Mouse (Mus musculus) forebrain, embryonic 10.5 days (tissue): ENCODE measurements around the gene Fnip1. TPM values are rescaled to one million over a fixed set of nuclear protein-coding genes. Genes with fewer than 3 reads are reported as not detected.
A peak's percentile ranks its signal among the peaks of the same experiment; 100 is the strongest.
"Not testable (repeated sequence)": the region's sequence is repeated elsewhere in the genome, so short reads cannot be mapped to it uniquely, and the experiment has no call there.

Source experiments
- DNase-seq: peaks from one replicate; pipeline ENCODE4 v3.0.0-alpha.2; 2017; ENCODE audit warnings: low spot score; ENCODE audit errors: extremely low spot score
- H3K27ac ChIP-seq: fragments of 300-500 bp; sonication (generic); 2 replicates; pipeline ENCODE4 v1.5.1; 2016; ENCODE audit warnings: mild to moderate bottlenecking
- H3K27me3 ChIP-seq: fragments of 300-500 bp; sonication (generic); 2 replicates; pipeline ENCODE4 v1.6.1; 2016; ENCODE audit warnings: mild to moderate bottlenecking; ENCODE audit not compliant: poor library complexity, severe bottlenecking
- H3K36me3 ChIP-seq: fragments of 300-500 bp; sonication (generic); replicated peaks from 2 replicates; pipeline ENCODE4 v1.6.1; 2016; ENCODE audit warnings: mild to moderate bottlenecking, moderate library complexity
- H3K4me1 ChIP-seq: fragments of 300-500 bp; sonication (generic); 2 replicates; pipeline ENCODE4 v1.6.1; 2016
- H3K4me3 ChIP-seq: fragments of 300-500 bp; sonication (generic); 2 replicates; pipeline ENCODE4 v1.5.1; 2016; ENCODE audit warnings: mild to moderate bottlenecking, moderate library complexity
- H3K9me3 ChIP-seq: fragments of 300-500 bp; sonication (generic); 2 replicates; pipeline ENCODE4 v1.6.1; 2016; ENCODE audit warnings: mild to moderate bottlenecking, moderate library complexity
- WGBS: fragments of 180-500 bp; shearing (Covaris S2); methylation state at CpG from one replicate; pipeline ENCODE4 v1.1.7; 2016; 5-methylcytosine and 5-hydroxymethylcytosine counted together
- polyA plus RNA-seq: library from polyadenylated mRNA; unstranded; fragments of >200 nt; fragmentation: Nextera tagmentation; extraction: Ambion mirVana; gene quantifications from 2 replicates; pipeline ENCODE4 v1.2.1, GENCODE M21; 2016

The Fnip1 gene
- 8.1 and 8.9 TPM in 2 replicates for polyA plus RNA-seq

DNA sequence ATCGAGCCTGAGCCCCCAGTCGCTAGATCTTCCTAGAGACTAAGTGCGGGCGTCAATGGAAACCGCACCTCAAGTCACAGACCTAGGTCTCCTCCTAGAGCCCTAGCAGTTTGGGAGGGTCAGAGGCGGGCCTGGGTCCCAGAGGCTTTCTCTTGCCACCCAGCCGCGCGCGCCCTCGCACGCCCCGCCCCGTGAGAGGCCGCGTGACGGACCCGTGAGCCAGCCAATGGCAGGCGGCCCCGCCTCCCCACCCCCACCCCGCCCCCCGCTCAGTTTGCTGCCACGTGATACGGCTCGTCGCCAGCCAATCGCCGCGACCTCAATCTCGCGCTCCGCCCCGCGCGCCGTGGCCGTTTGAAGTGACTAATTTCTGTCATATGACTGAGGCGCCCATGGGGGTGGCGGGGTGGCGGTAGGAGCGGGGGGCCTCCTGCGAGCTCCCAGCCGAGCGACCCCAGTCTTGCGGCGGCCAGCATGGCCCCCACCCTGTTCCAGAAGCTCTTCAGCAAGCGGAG lies at the start of gene Fnip1:
Fnip1 (plus strand) TSS at position 377 of the 515 bp plus-strand sequence.
- Histone ChIP-seq H3K27ac (peak within 1 kb of the TSS; percentile 97), H3K4me3 (peak within 1 kb of the TSS; percentile 90), H3K9me3 (no peaks in the 10 kb centered on the region), H3K27me3 (no peaks in the 10 kb centered on the region), H3K36me3 (no peaks in the 10 kb centered on the region), H3K4me1 (peaks cover 26% of the 10 kb centered on the region)
- peak; percentile 97 for DNase-seq
- WGBS: under 1% methylated on average over 47 of the region's 47 CpGs

DNA sequence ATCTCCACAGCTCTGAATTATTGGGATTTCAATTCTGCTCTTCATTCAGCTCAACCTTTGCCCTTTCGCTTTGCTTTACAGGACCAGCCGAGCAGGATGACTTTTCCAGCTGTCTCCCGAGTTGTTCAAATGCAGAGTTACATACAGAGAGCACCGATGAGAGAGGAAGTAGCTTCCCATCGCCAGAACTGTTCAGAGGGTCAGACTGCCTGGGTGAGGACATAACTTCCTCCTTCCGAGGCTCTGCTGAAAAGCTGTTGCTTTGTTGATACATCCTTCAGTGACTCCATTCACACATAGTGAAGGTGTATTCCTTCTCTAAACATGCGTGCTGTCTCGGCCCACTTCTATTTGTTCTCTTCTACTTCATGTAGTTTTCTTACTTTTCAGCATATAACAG lies 47.6 kb upstream of the Fnip1 start:
- no peak overlapping the region for H3K4me3 ChIP-seq
- no peaks in the 10 kb centered on the region for H3K9me3 ChIP-seq
- H3K4me1 ChIP-seq: no peaks in the 10 kb centered on the region
- WGBS: 78% methylated on average over 8 of the region's 8 CpGs
- DNase-seq: no peak
- H3K36me3 ChIP-seq: no peaks in the 10 kb centered on the region
- no peaks in the 10 kb centered on the region for H3K27me3 ChIP-seq
- H3K27ac ChIP-seq: no peak overlapping the region

DNA sequence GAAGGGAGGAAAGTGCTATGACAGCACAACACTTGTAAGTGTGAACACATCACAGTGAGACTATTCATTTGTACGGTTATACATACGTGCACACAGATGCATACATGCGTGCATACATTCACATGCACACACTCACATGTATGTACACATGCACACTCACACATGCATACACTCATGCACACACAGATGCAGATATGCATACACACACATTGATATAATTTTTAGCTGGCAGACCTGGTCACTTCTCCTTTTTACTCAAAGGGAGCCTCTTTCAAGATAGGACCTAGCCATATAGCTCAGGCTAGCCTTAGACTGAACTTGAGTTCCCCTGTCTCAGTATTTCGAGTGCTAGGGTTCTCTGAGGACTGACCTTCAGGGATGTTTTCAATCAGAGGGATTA lies 46.7 kb upstream of the Fnip1 start:
- H3K27me3 ChIP-seq: no peaks in the 10 kb centered on the region
- no peak overlapping the region for H3K27ac ChIP-seq
- H3K4me1 ChIP-seq: no peaks in the 10 kb centered on the region
- no peaks in the 10 kb centered on the region for H3K9me3 ChIP-seq
- H3K4me3 ChIP-seq: no peak overlapping the region
- no peaks in the 10 kb centered on the region for H3K36me3 ChIP-seq
- no peak for DNase-seq
- 91% methylated on average over 4 of the region's 4 CpGs for WGBS

DNA sequence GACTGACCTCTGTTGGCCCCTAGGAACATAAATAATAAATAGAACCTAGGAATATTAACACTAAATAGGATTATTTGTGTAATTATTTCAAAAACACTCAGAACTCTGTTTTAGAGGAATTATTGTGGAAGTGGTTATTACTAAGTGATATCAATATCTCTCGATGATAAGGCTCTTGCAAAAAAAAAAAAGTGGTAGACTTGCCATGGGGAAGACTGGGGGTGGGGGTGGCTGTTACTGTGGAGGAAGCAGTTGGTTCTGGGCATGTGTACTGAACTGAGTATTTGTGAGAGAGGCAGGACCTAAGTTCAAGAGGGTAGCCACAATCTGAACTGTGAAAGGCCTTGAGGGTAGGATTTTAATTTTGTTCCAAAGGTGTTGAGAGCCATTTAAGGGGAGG lies 41.3 kb upstream of the Fnip1 start:
- no peaks in the 10 kb centered on the region for H3K36me3 ChIP-seq
- H3K4me1 ChIP-seq: no peaks in the 10 kb centered on the region
- no peaks in the 10 kb centered on the region for H3K27me3 ChIP-seq
- no peak overlapping the region for H3K27ac ChIP-seq
- H3K4me3 ChIP-seq: no peak overlapping the region
- WGBS: 98% methylated on average over 1 of the region's 1 CpGs
- DNase-seq: no peak
- H3K9me3 ChIP-seq: no peaks in the 10 kb centered on the region

DNA sequence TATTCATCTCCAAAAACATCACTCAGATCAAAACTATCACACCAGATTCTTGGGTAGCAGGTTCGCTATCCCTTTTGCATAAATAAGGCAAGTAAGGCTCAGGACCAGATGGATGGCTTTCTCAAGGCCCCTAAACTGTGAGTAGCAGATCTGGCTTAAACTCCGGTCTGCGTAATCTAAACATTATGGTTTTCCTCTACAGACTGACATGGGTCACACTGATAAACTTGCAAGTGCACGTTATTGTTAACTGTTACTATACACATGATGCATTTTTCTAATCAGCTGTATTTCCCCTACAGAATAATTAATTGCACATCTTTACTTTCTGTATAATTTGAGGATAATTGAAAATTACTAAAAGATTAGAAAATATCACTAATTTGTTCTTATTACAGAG lies 39.9 kb upstream of the Fnip1 start:
- 91% methylated on average over 4 of the region's 4 CpGs for WGBS
- H3K9me3 ChIP-seq: no peaks in the 10 kb centered on the region
- H3K4me3 ChIP-seq: no peak overlapping the region
- H3K27me3 ChIP-seq: no peaks in the 10 kb centered on the region
- H3K27ac ChIP-seq: no peak overlapping the region
- no peak for DNase-seq
- no peaks in the 10 kb centered on the region for H3K36me3 ChIP-seq
- no peaks in the 10 kb centered on the region for H3K4me1 ChIP-seq

DNA sequence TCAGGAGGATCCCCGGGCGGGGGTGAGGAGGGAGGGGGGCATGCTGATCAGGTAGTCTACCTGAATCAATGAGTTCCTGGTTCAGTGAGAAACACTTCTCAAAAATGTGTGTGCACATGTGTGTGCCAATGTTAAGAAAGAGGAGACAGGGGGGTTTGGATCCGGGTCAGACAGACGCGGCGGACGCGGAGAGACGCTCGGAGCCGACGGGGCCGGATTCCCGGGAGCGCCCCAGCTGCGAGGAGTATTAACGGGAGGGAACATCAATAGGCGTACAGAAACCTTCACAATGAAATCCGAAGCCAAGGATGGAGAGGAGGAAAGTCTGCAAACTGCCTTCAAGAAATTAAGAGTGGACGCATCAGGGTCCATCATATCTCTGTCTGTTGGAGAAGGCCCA lies 37.2 kb upstream of the Fnip1 start:
- H3K27me3 ChIP-seq, H3K4me1 ChIP-seq, H3K36me3 ChIP-seq, H3K9me3 ChIP-seq, H3K27ac ChIP-seq, DNase-seq, H3K4me3 ChIP-seq: not testable (repeated sequence)
- 96% methylated on average over 20 of the region's 20 CpGs for WGBS

DNA sequence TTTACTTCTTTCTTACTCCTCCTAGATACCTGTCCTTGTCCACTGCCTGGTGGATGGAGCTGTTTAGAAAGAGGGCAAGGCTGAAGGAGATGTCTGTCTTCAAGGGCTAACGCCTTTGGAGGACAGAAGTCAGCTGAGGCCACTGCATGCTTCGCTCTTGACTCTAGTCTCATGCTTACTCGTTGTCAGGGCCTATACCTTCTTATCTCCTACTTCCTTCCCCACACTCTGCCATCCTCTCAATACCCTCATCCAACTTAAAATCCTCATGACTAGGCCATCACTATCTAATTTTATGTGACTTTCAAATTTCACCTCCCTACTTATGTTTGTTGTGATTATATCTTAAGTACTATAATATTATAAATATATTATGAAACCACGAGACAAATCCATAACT lies 33.1 kb upstream of the Fnip1 start:
- no peak for DNase-seq
- H3K4me1 ChIP-seq: no peaks in the 10 kb centered on the region
- H3K27me3 ChIP-seq: no peaks in the 10 kb centered on the region
- no peak overlapping the region for H3K27ac ChIP-seq
- 89% methylated on average over 4 of the region's 4 CpGs for WGBS
- no peak overlapping the region for H3K4me3 ChIP-seq
- no peaks in the 10 kb centered on the region for H3K9me3 ChIP-seq
- no peaks in the 10 kb centered on the region for H3K36me3 ChIP-seq

DNA sequence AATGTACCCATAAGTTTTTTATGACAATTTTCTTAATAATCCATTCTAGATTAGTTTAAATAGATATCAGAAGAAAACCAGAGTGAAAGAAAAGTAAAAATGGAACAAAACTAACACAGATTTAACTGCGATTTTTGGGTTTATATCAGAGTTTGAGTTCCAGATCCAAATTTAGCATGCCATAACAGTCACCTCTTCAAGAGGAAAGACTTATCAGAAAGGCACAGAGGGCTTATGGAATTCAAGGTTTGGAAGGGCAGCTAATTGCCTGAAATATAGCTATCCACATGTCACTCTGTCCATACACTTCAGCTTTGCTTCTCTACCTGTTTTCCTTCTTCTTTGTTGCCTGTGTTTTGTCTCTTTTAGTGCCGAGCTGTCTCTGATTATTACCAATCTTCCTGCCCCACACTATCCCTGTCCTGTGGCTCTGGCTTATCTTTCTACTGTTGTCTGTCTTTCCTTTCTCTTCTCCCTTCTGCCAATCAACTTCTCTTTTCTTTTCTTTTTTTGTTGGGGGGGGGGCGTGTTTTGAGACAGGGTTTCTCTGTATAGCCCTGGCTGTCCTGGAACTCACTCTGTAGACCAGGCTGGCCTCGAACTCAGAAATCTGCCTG lies 31.0 kb upstream of the Fnip1 start:
- no peak overlapping the region for H3K27ac ChIP-seq
- no peaks in the 10 kb centered on the region for H3K36me3 ChIP-seq
- no peaks in the 10 kb centered on the region for H3K9me3 ChIP-seq
- no peak for DNase-seq
- WGBS: 80% methylated on average over 4 of the region's 4 CpGs
- no peaks in the 10 kb centered on the region for H3K27me3 ChIP-seq
- H3K4me1 ChIP-seq: no peaks in the 10 kb centered on the region
- H3K4me3 ChIP-seq: no peak overlapping the region

DNA sequence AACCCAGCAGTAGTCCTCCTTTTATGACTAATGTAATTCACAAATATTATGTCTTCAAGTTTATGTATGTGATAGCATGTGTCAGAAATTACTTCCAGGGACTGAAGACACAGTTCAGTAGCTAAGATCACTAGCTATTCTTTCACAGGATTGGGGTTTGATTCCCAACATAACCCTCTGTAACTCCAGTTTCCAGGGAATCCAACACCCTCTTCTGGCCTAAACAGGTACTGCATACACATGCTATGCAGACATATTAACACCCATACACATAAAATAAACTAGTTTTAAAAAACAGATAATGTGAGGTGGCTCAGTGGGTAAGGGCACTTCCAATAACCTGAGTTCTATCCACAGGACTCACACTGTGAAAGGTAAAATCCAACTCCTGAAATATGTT lies 27.4 kb upstream of the Fnip1 start:
- DNase-seq: no peak
- Histone ChIP-seq H3K27me3 (no peaks in the 10 kb centered on the region), H3K4me1 (0 out of 2 replicates have a peak, but pooled peaks cover 3% of the 10 kb centered on the region), H3K27ac (no peak overlapping the region), H3K9me3 (no peaks in the 10 kb centered on the region), H3K4me3 (no peak overlapping the region), H3K36me3 (no peaks in the 10 kb centered on the region)

DNA sequence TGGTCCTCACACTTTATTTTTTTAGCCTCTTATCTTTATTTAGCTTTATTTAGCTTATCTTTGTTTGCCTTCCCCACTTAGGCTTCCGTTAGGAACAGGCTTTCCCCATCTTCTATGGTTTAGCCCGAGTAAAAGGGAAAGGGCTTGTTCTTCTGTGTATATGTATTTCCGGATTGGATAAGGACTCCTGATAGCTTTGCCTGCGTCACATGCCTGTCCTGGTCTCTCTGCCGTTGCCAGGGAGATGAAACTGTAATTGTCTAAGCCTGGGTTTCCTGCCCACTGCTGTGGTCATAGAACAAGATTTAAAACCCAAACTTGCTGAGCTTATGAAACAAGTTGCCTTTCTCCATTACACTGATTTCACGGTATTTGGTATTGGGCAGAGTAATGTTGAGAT lies 25.0 kb upstream of the Fnip1 start:
- Histone ChIP-seq H3K4me1 (0 out of 2 replicates have a peak, but pooled peaks cover 3% of the 10 kb centered on the region), H3K27me3 (no peaks in the 10 kb centered on the region), H3K27ac (no peak overlapping the region), H3K9me3 (no peaks in the 10 kb centered on the region), H3K36me3 (no peaks in the 10 kb centered on the region), H3K4me3 (no peak overlapping the region)
- DNase-seq: no peak
- 71% methylated on average over 6 of the region's 6 CpGs for WGBS

DNA sequence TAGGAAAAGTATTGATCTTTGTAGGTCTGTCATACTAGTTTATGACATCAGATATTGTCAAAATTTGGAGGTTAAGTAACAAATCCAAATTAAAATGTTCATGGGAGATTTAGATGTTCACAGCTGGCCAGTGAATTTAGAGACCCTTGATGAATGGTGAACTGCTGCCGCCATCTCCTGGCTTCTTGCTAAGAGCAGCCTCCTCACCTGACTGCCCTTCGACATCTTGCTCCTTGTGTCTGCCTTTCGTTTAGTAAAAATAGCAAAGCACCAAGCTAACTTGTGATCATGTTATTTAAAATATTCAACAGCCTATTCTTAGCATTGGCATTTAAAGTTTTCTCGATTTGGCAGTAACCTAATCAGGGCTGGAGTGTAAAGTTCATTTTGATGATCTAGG lies 15.0 kb upstream of the Fnip1 start:
- no peak for DNase-seq
- Histone ChIP-seq H3K27ac (no peak overlapping the region), H3K9me3 (no peaks in the 10 kb centered on the region), H3K27me3 (no peaks in the 10 kb centered on the region), H3K36me3 (no peaks in the 10 kb centered on the region), H3K4me3 (no peak overlapping the region), H3K4me1 (no peaks in the 10 kb centered on the region)
- WGBS: 84% methylated on average over 4 of the region's 4 CpGs

DNA sequence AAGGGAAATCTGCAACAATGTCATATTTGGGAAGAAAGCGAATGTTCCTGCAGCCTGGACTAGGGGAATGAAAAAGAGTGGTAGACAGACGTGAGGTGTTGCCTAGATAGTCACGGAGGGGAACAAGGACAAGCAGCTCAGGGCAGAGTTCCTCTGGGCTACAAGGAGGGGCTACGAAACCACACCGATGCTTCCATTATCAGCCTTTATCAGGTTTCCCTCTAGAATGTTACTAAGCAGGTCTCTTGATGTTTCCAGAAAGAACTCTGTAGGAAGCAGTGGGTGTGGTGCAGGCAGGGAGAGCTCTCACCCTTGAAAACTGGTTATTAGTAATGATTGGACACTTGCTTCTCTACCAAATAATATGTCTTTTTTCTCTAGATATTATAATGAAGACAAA lies 11.7 kb upstream of the Fnip1 start:
- 78% methylated on average over 5 of the region's 5 CpGs for WGBS
- no peak for DNase-seq
- no peaks in the 10 kb centered on the region for H3K9me3 ChIP-seq
- H3K36me3 ChIP-seq: no peaks in the 10 kb centered on the region
- H3K27ac ChIP-seq: no peak overlapping the region
- H3K27me3 ChIP-seq: no peaks in the 10 kb centered on the region
- no peak overlapping the region for H3K4me3 ChIP-seq
- no peaks in the 10 kb centered on the region for H3K4me1 ChIP-seq

DNA sequence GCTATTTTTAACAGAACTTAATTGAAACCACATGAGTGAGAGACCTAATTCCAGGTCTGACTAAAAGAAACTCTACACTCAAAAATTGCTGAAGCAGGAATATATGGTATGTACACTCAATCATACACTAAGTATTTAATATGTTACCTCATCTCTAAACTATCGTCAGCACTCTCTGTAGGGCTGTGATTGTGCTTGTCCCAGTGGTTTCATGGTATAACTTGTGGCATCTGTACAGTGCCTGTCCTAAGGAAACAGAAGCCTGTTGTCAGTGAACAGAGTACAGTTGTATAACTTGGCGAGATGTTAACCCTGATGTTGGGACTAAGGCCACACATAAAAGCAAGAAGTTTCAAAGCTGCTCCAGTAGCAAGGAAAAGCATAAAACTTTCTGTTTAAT lies 10.9 kb upstream of the Fnip1 start:
- H3K27ac ChIP-seq: no peak overlapping the region
- no peak for DNase-seq
- H3K36me3 ChIP-seq: no peaks in the 10 kb centered on the region
- H3K4me1 ChIP-seq: no peaks in the 10 kb centered on the region
- no peak overlapping the region for H3K4me3 ChIP-seq
- H3K27me3 ChIP-seq: no peaks in the 10 kb centered on the region
- 85% methylated on average over 2 of the region's 2 CpGs for WGBS
- no peaks in the 10 kb centered on the region for H3K9me3 ChIP-seq
